Mouse (Mus musculus) hematopoietic stem cell, adult 5-6 weeks (primary cell): ENCODE data around the gene Stx5a. TPM values are rescaled to one million over a fixed set of nuclear protein-coding genes. Genes with fewer than 3 reads are reported as not detected.
"Not testable (repeated sequence)": the region's sequence is repeated elsewhere in the genome, so short reads cannot be mapped to it uniquely, and the experiment has no call there.

ENCODE experiments used
- ATAC-seq, 2 experiments: fragments of 125-278 bp in 1 of 2; replicated peaks in 1 of 2; 2 replicates each; pipeline ENCODE4 v1.8.0; 2016 to 2017; ENCODE audit warnings: inconsistent platforms in 2 of 2, mild to moderate bottlenecking in 2 of 2, moderate number of reproducible peaks in 2 of 2, low read depth in 1 of 2, moderate TSS enrichment in 1 of 2; ENCODE audit not compliant: low FRiP score in 2 of 2, poor library complexity in 2 of 2, severe bottlenecking in 2 of 2, insufficient read depth in 1 of 2, low TSS enrichment in 1 of 2
- total RNA-seq: library from RNA; stranded (forward); fragments of 172-1452, 232-1000 nt; gene quantifications from 2 replicates; pipeline ENCODE4 v1.2.3, GENCODE M21; 2017

The Stx5a gene
- total RNA-seq, 1 experiment from 2014 or later = 120 TPM

- 0 out of 4 replicates have a peak, but pooled peaks of 1 of the 2 experiments have one; percentile 12 for ATAC-seq
Observed at GRCm38 (mm10) chr19:8713997-8714652, 27.1 kb upstream of the Stx5a start.

- ATAC-seq = no peak
Observed at GRCm38 (mm10) chr19:8714653-8715481, 26.3 kb upstream of the Stx5a start.

GRCm38 (mm10) chr19:8715868-8716766, 25.1 kb upstream of the Stx5a start:
- ATAC-seq = no peak

GRCm38 (mm10) chr19:8716767-8717475, 24.3 kb upstream of the Stx5a start:
- ATAC-seq = no peak

- ATAC-seq = peak; percentile 40 to 47; a peak in 1 of 4 replicates
Observed at GRCm38 (mm10) chr19:8718357-8718756, 22.9 kb upstream of the Stx5a start.

- ATAC-seq = not testable (repeated sequence)
Observed at GRCm38 (mm10) chr19:8719037-8719436, 22.2 kb upstream of the Stx5a start.

- no peak for ATAC-seq
Observed at GRCm38 (mm10) chr19:8721378-8721777, 19.8 kb upstream of the Stx5a start.

GRCm38 (mm10) chr19:8722021-8722420, 19.2 kb upstream of the Stx5a start:
- ATAC-seq = no peak

GRCm38 (mm10) chr19:8722559-8722906, 18.7 kb upstream of the Stx5a start:
- ATAC-seq = no peak

GRCm38 (mm10) chr19:8722907-8723573, 18.2 kb upstream of the Stx5a start, which contains the start of gene Slc3a2:
TSS of gene Slc3a2 (minus strand) at chr19:8723369.
- ATAC-seq = peak; percentile 89 to 91

- no peak for ATAC-seq
Observed at GRCm38 (mm10) chr19:8723574-8724346, 17.5 kb upstream of the Stx5a start.

GRCm38 (mm10) chr19:8724392-8724791, 16.8 kb upstream of the Stx5a start:
- ATAC-seq = no peak

- no peak for ATAC-seq
Observed at GRCm38 (mm10) chr19:8725081-8725613, 16.1 kb upstream of the Stx5a start.

GRCm38 (mm10) chr19:8726609-8727390, 14.4 kb upstream of the Stx5a start:
- ATAC-seq = no peak

GRCm38 (mm10) chr19:8727495-8728114, 13.6 kb upstream of the Stx5a start:
- no peak for ATAC-seq
